Mouse (Mus musculus) lung, embryonic 16.5 days (tissue): ENCODE data around the gene Git1. TPM values are rescaled to one million over a fixed set of nuclear protein-coding genes. Genes with fewer than 3 reads are reported as not detected.

Source experiments
- ATAC-seq: fragments of 200-750 bp; cut with Nextera tagmentation; 2 replicates; pipeline ENCODE4 v1.8.0; 2017; ENCODE audit warnings: low read depth, mild to moderate bottlenecking, moderate library complexity
- H3K27ac ChIP-seq: fragments of 300-500 bp; sonication (generic); 2 replicates; pipeline ENCODE4 v1.5.1; 2014; ENCODE audit warnings: mild to moderate bottlenecking, control low read depth, low read length
- H3K27me3 ChIP-seq: fragments of 300-500 bp; sonication (generic); 2 replicates; pipeline ENCODE4 v1.6.1; 2014; ENCODE audit warnings: low read depth, low read length, mixed read lengths; ENCODE audit not compliant: control insufficient read depth, insufficient read depth
- H3K36me3 ChIP-seq: fragments of 300-500 bp; sonication (generic); 2 replicates; pipeline ENCODE4 v1.6.1; 2014; ENCODE audit warnings: low read length; ENCODE audit not compliant: control insufficient read depth, insufficient read depth
- H3K4me1 ChIP-seq: fragments of 300-500 bp; sonication (generic); replicated peaks from 2 replicates; pipeline ENCODE4 v1.6.1; 2014; ENCODE audit warnings: low read length, mixed read lengths; ENCODE audit not compliant: control insufficient read depth, insufficient read depth
- H3K4me2 ChIP-seq: fragments of 300-500 bp; sonication (generic); 2 replicates; pipeline ENCODE4 v1.6.1; 2014; ENCODE audit warnings: low read depth, low read length, control low read depth
- H3K4me3 ChIP-seq: fragments of 300-500 bp; sonication (generic); 2 replicates; pipeline ENCODE4 v1.5.1; 2014; ENCODE audit warnings: mild to moderate bottlenecking, low read length, control low read depth
- H3K9ac ChIP-seq: fragments of 300-500 bp; sonication (generic); 2 replicates; pipeline ENCODE4 v1.6.1; 2014; ENCODE audit warnings: low read length, control low read depth
- H3K9me3 ChIP-seq: fragments of 300-500 bp; sonication (generic); 2 replicates; pipeline ENCODE4 v1.6.1; 2016; ENCODE audit warnings: low read length; ENCODE audit not compliant: control insufficient read depth
- WGBS: fragments of 180-500 bp; shearing (Covaris S2); extraction: QIAGEN DNeasy Blood & Tissue Kit; methylation state at CpG from one replicate; pipeline ENCODE4 v1.1.7; 2014; 5-methylcytosine and 5-hydroxymethylcytosine counted together
- polyA plus RNA-seq: library from polyadenylated mRNA; unstranded; fragments of >200 nt; fragmentation: Nextera tagmentation; extraction: Ambion mirVana; gene quantifications from 2 replicates; pipeline ENCODE4 v1.2.1, GENCODE M21; 2015

The Git1 gene
- polyA plus RNA-seq, 1 experiment from 2014 or later, result 9.1 TPM

DNA sequence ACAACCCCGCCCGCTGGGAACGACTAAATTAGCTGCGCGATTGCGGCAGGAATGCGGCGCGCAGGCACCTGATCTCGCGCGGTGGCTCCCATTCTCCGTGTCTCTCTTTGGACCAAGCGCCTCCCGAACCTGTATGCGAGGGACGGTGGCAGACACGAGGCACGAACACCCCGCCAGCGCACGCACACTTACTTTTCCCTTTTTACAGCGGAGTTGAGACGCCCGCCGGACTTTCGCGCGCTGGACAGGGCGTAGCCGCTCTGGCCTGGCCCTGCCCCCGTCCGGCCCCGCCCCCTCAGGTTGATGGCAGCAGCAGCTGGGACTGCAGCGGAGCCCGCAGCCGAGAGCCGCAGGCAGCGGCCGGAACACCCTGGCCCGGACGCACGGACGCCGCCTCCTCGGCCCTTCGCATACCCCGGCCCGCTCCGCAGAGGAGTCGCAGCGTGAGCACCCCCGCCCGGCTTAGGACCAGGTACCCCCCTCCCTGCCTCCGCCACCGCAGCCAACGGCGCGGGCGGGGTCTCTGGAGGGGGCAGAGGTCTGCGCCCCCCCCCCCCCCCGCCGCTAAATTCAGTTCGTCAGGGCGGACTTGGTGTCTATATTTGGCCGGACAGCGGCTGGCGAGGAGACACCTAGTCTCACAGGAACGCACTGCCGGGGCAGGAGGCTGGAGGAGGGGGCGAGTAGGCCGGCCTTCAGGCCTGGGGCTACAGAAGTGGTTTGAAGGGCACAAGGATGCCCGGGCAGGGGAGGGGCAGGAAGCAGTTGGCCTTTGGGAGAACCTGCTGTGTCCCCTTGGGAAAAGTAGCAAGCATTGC is 30.9 kb upstream of the Git1 start, which contains the start of gene Coro6:
Gene Coro6 (plus strand): TSS at position 129 of the 818 bp plus-strand sequence.
- Histone ChIP-seq H3K9ac (peak within 1 kb of the TSS; percentile 71), H3K27me3 (peaks cover 37% of the 10 kb centered on the region), H3K9me3 (no peaks in the 10 kb centered on the region), H3K27ac (no peak within 1 kb of the TSS), H3K36me3 (no peaks in the 10 kb centered on the region), H3K4me2 (peak within 1 kb of the TSS; percentile 99), H3K4me1 (peaks cover 23% of the 10 kb centered on the region), H3K4me3 (peak within 1 kb of the TSS; percentile 66)
- WGBS, result under 1% methylated on average over 71 of the region's 73 CpGs
- peak; percentile 83 for ATAC-seq

DNA sequence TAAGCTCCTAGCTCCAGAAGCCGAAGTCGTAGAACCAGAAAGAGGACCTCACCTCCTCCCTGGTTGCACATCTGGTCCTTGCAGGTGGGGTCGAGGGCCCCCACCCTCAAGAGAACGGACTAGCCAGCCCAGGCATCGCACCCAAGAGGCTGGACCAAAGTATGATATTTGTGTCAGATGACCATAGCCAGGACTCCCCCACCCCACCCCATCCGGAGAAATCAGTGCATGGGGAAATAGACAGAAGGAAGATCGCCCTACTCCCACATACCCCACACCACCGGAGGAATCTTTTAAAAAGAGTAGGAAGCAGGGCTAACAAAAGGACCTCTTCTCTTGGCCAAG is 30.3 kb upstream of the Git1 start:
- no peak overlapping the region for H3K27ac ChIP-seq
- peak overlapping the region; percentile 66 for H3K4me3 ChIP-seq

DNA sequence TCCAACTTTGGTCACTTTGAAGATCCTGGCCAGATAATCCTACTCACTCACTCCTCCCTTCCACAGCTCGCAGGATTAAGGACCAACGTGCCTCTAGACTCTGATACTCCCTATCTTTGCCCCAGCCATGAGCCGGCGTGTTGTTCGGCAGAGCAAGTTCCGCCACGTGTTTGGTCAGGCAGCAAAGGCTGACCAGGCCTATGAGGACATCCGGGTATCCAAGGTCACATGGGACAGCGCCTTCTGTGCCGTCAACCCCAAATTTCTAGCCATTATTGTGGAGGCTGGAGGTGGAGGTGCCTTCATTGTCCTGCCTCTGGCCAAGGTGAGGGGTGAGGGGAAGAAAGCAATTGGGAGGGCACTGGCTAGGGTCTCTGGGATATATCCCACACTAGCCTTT is 29.6 kb upstream of the Git1 start:
- Histone ChIP-seq H3K27ac (no peak overlapping the region), H3K9ac (no peak overlapping the region), H3K27me3 (peaks cover 46% of the 10 kb centered on the region), H3K4me3 (no peak overlapping the region), H3K36me3 (no peaks in the 10 kb centered on the region), H3K4me1 (peaks cover 23% of the 10 kb centered on the region), H3K4me2 (no peak overlapping the region), H3K9me3 (no peaks in the 10 kb centered on the region)
- ATAC-seq, result no peak
- 71% methylated on average over 10 of the region's 10 CpGs for WGBS

More for the DNA sequence above, 30.3 kb upstream of the Git1 start:
- 40% methylated on average over 8 of the region's 8 CpGs for WGBS
- no peak for ATAC-seq
- H3K4me2 ChIP-seq, result peak overlapping the region; percentile 99
- H3K4me1 ChIP-seq, result peaks cover 23% of the 10 kb centered on the region
- no peaks in the 10 kb centered on the region for H3K9me3 ChIP-seq
- peaks cover 42% of the 10 kb centered on the region for H3K27me3 ChIP-seq
- peak overlapping the region; percentile 71 for H3K9ac ChIP-seq
- no peaks in the 10 kb centered on the region for H3K36me3 ChIP-seq

DNA sequence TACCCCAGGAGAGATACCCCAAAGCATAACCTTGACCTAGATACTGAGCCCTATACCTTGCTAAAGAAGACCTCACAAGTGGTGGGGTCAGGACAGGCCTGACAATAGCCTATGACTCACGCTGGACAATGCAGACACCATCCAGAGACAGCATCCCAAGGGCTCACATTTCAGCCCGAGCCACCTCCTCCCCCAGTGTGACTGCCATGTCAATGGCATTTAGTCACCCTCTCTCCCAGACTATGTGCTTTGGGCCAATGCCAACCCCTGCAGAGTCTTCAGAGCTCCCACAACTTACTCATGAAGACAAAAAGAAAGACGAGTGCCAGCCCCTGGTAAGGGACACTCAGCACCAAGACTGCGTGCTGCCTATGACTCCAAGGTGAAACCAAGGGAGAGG is 28.7 kb upstream of the Git1 start:
- H3K27ac ChIP-seq, result no peak overlapping the region
- 28% methylated on average over 4 of the region's 4 CpGs for WGBS
- H3K4me1 ChIP-seq, result peaks cover 23% of the 10 kb centered on the region
- no peak overlapping the region for H3K4me3 ChIP-seq
- H3K9ac ChIP-seq, result no peak overlapping the region
- no peak overlapping the region for H3K4me2 ChIP-seq
- H3K36me3 ChIP-seq, result no peaks in the 10 kb centered on the region
- H3K27me3 ChIP-seq, result peaks cover 46% of the 10 kb centered on the region
- H3K9me3 ChIP-seq, result no peaks in the 10 kb centered on the region
- peak; percentile 29; the same call in 1 of the 2 replicates for ATAC-seq

DNA sequence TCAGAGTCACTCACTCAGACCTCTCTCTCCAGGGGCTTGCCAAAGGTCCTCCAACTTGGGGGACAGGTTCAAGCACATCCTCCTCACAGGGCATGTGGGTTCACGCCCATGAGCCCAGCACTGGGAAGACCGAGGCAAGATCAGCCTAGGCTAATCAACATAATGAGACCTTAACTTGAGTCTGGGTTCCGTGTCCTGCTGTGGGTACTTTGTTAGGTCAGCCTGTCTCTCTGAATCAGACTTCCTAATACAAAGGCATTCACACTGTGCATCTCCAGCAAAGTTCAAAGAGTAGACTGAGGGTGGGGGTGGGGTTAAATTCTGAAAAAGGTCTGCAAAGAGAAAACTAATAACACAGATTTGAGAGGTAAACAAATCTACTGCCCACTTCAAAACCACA is 28.3 kb upstream of the Git1 start:
- no peak overlapping the region for H3K4me2 ChIP-seq
- peaks cover 23% of the 10 kb centered on the region for H3K4me1 ChIP-seq
- H3K27ac ChIP-seq, result no peak overlapping the region
- WGBS, result 54% methylated on average over 3 of the region's 3 CpGs
- no peak overlapping the region for H3K4me3 ChIP-seq
- H3K36me3 ChIP-seq, result no peaks in the 10 kb centered on the region
- no peak overlapping the region for H3K9ac ChIP-seq
- no peak for ATAC-seq
- no peaks in the 10 kb centered on the region for H3K9me3 ChIP-seq
- H3K27me3 ChIP-seq, result peaks cover 46% of the 10 kb centered on the region

DNA sequence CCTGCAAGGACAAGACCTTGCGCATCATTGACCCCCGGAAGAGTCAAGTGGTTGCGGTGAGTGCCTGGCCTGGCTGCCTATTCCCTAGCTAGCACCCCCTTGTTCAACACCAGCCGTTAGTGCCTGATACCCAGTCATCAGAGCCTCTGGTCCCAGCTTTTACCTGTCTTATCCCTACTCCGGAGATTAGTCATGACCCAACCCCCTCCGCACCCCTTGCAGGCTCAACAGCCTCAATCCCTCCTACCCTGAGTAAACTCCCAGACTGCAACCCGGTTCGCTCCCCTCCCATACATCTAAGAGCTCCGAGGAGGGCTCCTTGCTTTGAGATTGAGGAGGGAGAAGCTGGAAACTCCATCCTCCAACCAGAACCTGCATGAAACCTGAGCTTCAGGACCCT is 26.8 kb upstream of the Git1 start:
- peaks cover 23% of the 10 kb centered on the region for H3K4me1 ChIP-seq
- peaks cover 43% of the 10 kb centered on the region for H3K27me3 ChIP-seq
- no peak overlapping the region for H3K4me2 ChIP-seq

DNA sequence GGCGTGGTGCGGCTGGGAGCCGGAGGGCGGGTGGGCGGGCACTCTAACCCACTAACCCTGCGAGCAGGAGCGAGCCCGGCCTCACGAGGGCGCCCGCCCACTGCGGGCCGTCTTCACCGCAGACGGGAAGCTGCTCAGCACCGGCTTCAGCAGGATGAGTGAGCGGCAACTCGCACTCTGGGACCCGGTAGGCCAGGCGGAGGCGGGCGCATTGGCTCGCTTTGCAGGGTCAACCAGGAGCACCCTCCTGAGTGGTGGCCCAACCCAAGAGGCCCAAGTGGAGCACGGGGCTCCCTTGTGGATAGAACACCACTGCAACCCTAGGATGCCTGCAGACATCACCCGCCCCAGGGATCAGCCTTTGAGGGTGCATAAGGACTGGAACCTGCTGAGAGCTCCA is 26.2 kb upstream of the Git1 start:
- peak overlapping the region; percentile 34 for H3K4me2 ChIP-seq
- ATAC-seq, result peak; percentile 42
- no peak overlapping the region for H3K27ac ChIP-seq
- H3K4me3 ChIP-seq, result no peak overlapping the region
- H3K9me3 ChIP-seq, result no peaks in the 10 kb centered on the region
- H3K36me3 ChIP-seq, result peaks cover 9% of the 10 kb centered on the region; the same call in 1 of the 2 replicates
- peaks cover 40% of the 10 kb centered on the region for H3K27me3 ChIP-seq
- H3K9ac ChIP-seq, result no peak overlapping the region
- H3K4me1 ChIP-seq, result peaks cover 19% of the 10 kb centered on the region
- 2% methylated on average over 25 of the region's 25 CpGs for WGBS

More for the DNA sequence above, 26.8 kb upstream of the Git1 start:
- Histone ChIP-seq H3K36me3 (peaks cover 3% of the 10 kb centered on the region; the same call in 1 of the 2 replicates), H3K9ac (no peak overlapping the region), H3K27ac (no peak overlapping the region), H3K9me3 (no peaks in the 10 kb centered on the region), H3K4me3 (no peak overlapping the region)
- WGBS, result 29% methylated on average over 9 of the region's 9 CpGs
- no peak for ATAC-seq

DNA sequence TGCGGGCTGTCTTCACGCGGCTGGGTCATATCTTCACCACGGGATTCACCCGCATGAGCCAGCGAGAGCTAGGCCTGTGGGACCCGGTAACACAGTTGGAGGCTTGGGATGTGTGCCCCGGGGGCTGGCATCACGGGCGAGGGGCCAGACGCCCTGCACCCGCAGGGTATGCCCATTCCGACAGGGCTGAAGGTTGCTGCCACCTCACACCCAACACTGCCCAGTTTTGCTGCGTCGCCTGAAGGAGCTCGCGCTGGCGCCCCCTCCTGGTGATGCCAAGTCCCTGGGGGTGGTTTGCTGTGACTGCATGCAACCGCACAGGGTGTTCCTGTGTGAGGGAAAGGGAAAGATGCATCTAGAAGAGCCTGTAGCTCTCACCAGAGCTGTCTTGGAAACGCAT is 25.6 kb upstream of the Git1 start:
- no peak overlapping the region for H3K9ac ChIP-seq
- peak overlapping the region; percentile 38 for H3K4me2 ChIP-seq
- H3K9me3 ChIP-seq, result no peaks in the 10 kb centered on the region
- peaks cover 37% of the 10 kb centered on the region for H3K27me3 ChIP-seq
- peaks cover 12% of the 10 kb centered on the region; the same call in 1 of the 2 replicates for H3K36me3 ChIP-seq
- no peak overlapping the region for H3K27ac ChIP-seq
- peaks cover 15% of the 10 kb centered on the region; the same call in 1 of the 2 replicates for H3K4me1 ChIP-seq
- WGBS, result 13% methylated on average over 20 of the region's 20 CpGs
- peak; percentile 11; the same call in 1 of the 2 replicates for ATAC-seq
- H3K4me3 ChIP-seq, result no peak overlapping the region

DNA sequence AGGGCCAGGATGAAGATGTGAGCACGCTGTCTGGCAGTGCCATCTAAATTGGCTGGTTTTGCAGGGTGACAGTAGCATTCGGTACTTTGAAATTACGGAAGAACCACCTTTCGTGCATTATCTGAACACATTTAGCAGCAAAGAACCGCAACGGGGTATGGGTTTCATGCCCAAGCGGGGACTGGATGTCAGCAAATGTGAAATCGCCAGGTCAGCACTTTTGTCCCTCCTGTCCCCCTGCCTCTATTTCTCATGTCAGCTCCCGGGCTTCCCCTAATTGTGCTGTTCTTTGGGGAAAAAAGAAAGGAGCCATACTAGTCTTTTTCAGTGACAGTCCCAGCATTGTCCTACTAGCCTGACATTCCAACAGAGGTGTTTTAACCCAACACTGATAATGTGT is 25.0 kb upstream of the Git1 start:
- Histone ChIP-seq H3K4me3 (no peak overlapping the region), H3K9ac (no peak overlapping the region), H3K4me2 (no peak overlapping the region), H3K9me3 (no peaks in the 10 kb centered on the region), H3K36me3 (peaks cover 12% of the 10 kb centered on the region; the same call in 1 of the 2 replicates), H3K27me3 (peaks cover 30% of the 10 kb centered on the region), H3K27ac (no peak overlapping the region), H3K4me1 (peaks cover 13% of the 10 kb centered on the region; the same call in 1 of the 2 replicates)
- 80% methylated on average over 9 of the region's 9 CpGs for WGBS
- no peak for ATAC-seq
